Mouse (Mus musculus) hindbrain, embryonic 12.5 days (tissue): Measurements from ENCODE around the gene Pop5. TPM values are rescaled to one million over a fixed set of nuclear protein-coding genes. Genes with fewer than 3 reads are reported as not detected.

Experiments
- ATAC-seq: fragments of 200-750 bp; cut with Nextera tagmentation; 2 replicates; pipeline ENCODE4 v1.8.0; 2017; ENCODE audit warnings: moderate TSS enrichment; ENCODE audit not compliant: low FRiP score
- H3K27ac ChIP-seq: fragments of 300-500 bp; sonication (generic); 2 replicates; pipeline ENCODE4 v1.5.1; 2016; ENCODE audit warnings: mild to moderate bottlenecking
- H3K27me3 ChIP-seq: fragments of 300-500 bp; sonication (generic); 2 replicates; pipeline ENCODE4 v1.6.1; 2016; ENCODE audit warnings: mild to moderate bottlenecking
- H3K36me3 ChIP-seq: fragments of 300-500 bp; sonication (generic); 2 replicates; pipeline ENCODE4 v1.6.1; 2016; ENCODE audit warnings: mild to moderate bottlenecking
- H3K4me1 ChIP-seq: fragments of 300-500 bp; sonication (generic); 2 replicates; pipeline ENCODE4 v1.6.1; 2016
- H3K4me2 ChIP-seq: fragments of 300-500 bp; sonication (generic); replicated peaks from 2 replicates; pipeline ENCODE4 v1.6.1; 2016; ENCODE audit warnings: mild to moderate bottlenecking
- H3K4me3 ChIP-seq: fragments of 300-500 bp; sonication (generic); 2 replicates; pipeline ENCODE4 v1.5.1; 2016; ENCODE audit warnings: mild to moderate bottlenecking
- H3K9ac ChIP-seq: fragments of 300-500 bp; sonication (generic); 2 replicates; pipeline ENCODE4 v1.6.1; 2016; ENCODE audit warnings: mild to moderate bottlenecking, moderate library complexity
- H3K9me3 ChIP-seq: fragments of 300-500 bp; sonication (generic); replicated peaks from 2 replicates; pipeline ENCODE4 v1.6.1; 2016; ENCODE audit warnings: mild to moderate bottlenecking
- WGBS: fragments of 180-500 bp; shearing (Covaris S2); methylation state at CpG from one replicate; pipeline ENCODE4 v1.1.7; 2016; 5-methylcytosine and 5-hydroxymethylcytosine counted together
- polyA plus RNA-seq: library from polyadenylated mRNA; unstranded; fragments of >200 nt; fragmentation: Nextera tagmentation; extraction: Ambion mirVana; gene quantifications from 2 replicates; pipeline ENCODE4 v1.2.1, GENCODE M21; 2016

The Pop5 gene
- polyA plus RNA-seq, 1 experiment from 2014 or later, result 90.5 TPM

DNA sequence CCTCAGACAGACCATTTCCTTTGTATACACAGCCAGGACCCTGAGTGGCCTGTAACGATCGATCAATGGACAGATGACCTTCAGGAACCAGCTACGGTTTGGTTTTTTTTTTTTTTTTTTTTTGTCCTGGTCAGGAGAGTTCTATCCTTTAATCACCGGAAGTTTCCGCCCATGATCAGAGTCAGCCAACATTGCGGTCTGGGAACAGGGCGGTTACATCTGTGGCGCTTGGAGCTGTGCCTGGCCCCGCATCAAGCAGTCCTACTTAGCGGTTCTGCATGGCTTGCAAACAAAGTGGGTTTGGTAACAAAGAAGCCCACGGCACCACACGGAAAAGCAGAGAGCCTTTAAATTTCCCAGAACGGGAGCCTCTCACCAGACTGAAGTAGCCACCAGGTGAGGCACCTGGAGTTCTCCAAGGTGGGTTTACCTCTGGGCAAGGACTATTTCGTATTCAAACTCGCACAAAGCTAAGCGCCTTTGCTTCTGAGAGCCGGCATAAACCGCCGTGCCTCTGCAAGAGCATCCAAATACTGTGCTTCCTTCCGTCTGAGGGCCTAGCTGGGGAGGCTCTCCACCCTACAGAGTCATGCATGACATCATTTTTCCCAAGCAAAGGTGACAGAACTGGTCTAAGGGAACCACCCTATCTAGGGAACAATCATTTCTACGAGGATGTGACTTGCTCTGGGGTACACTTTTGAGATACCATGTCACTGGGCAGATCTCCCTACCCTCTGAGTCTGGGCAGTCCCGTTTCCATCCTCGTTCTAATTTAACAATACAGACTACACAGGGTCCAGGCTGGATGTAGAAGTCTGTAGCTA is 31.7 kb upstream of the Pop5 start:
- Histone ChIP-seq H3K9me3 (no peaks in the 10 kb centered on the region), H3K27me3 (peaks cover 24% of the 10 kb centered on the region), H3K36me3 (no peaks in the 10 kb centered on the region), H3K27ac (peak overlapping the region; percentile 86), H3K4me2 (peak overlapping the region; percentile 49), H3K4me3 (peak overlapping the region; percentile 19), H3K4me1 (peaks cover 19% of the 10 kb centered on the region), H3K9ac (peak overlapping the region; percentile 28)
- ATAC-seq, result peak; percentile 79
- 12% methylated on average over 23 of the region's 23 CpGs for WGBS

DNA sequence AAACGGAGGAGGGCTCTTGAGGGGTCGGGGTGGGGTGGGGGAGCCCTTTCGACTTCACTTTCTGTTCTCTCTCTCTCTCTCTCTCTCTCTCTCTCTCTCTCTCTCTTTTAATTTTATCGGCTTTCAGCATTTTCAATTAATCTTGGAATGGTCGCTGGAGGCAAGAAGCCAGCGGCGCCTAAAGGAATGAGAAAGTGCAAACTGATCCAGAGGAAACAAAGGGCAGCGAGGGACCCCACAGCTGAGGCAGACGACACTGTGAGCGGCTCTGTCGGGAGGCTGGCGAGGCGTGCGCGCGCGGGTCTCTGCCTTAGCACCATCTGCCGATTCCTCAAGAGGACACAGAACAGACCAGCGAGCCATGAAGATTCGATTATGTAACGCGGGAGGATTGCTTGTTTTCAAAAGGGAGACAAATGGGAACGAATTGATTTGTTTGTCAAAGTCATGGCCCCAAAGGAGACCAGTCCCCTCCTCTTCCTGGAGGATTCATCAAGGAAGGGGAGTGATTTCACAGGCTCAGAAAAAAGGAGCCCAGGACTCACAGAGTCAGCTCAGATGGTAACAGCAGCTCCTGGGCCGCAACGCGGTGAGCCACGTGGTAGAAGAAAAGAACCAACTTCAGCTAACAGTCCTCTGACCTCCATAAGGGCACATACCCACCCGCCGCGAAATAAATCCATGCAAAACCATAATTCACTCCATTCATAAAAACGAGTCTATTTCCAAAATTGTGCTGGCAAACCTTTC is 30.9 kb upstream of the Pop5 start:
- ATAC-seq, result peak; percentile 94
- peak overlapping the region; percentile 19 for H3K4me3 ChIP-seq
- peaks cover 19% of the 10 kb centered on the region for H3K4me1 ChIP-seq
- no peaks in the 10 kb centered on the region for H3K36me3 ChIP-seq
- H3K27ac ChIP-seq, result peak overlapping the region; percentile 86
- H3K9me3 ChIP-seq, result no peaks in the 10 kb centered on the region
- peaks cover 24% of the 10 kb centered on the region for H3K27me3 ChIP-seq
- peak overlapping the region; percentile 28 for H3K9ac ChIP-seq
- peak overlapping the region; percentile 49 for H3K4me2 ChIP-seq
- WGBS, result 3% methylated on average over 31 of the region's 31 CpGs

DNA sequence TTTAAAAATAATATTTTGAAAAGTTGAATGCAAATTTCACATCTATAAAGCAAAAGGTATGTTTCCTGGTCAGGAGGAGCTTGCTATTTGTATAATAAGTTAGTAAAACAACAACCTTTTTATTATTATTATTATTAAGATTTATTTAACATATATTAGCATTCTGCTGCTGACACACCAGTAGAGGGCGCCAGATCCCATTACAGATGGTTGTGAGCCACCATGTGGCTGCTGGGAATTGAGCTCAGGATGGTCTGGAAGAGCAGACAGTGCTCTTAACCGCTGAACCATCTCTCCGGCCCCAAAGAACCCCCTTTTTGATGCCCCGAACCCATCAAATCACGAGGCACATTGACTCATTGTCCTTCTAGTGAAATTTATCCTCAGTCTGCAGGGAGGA is 28.4 kb upstream of the Pop5 start:
- no peak overlapping the region for H3K9ac ChIP-seq
- H3K4me1 ChIP-seq, result peaks cover 19% of the 10 kb centered on the region
- no peak for ATAC-seq
- peaks cover 33% of the 10 kb centered on the region for H3K27me3 ChIP-seq
- no peak overlapping the region for H3K27ac ChIP-seq
- no peak overlapping the region for H3K4me3 ChIP-seq
- WGBS, result 54% methylated on average over 5 of the region's 5 CpGs
- no peaks in the 10 kb centered on the region for H3K36me3 ChIP-seq
- no peak overlapping the region for H3K4me2 ChIP-seq
- H3K9me3 ChIP-seq, result no peaks in the 10 kb centered on the region

DNA sequence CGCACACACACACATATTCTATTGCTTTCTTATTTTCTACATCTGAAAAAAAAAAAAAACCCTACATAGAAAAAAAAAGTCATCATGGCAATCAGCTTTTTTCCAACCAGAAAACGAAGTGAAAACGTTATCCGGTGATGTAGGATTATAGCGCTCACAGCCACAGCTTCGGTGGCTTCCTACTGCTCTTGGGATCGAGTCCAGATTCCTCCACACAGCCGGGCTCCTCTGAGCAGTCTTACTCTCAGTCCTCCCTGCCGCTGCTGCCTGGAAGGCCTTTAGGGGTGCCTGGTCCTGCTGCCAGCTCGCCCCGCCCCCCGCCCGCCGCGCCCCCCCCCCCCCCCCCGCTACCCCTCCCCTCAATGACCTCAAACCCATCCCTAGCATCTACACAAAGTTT is 27.7 kb upstream of the Pop5 start:
- no peak overlapping the region for H3K4me2 ChIP-seq
- H3K9ac ChIP-seq, result 0 out of 2 replicates have a peak overlapping the region, but pooled peaks have one; percentile 19
- H3K9me3 ChIP-seq, result no peaks in the 10 kb centered on the region
- H3K4me1 ChIP-seq, result peaks cover 19% of the 10 kb centered on the region
- no peak overlapping the region for H3K27ac ChIP-seq
- WGBS, result 12% methylated on average over 9 of the region's 16 CpGs
- ATAC-seq, result no peak
- peaks cover 30% of the 10 kb centered on the region for H3K27me3 ChIP-seq
- H3K4me3 ChIP-seq, result no peak overlapping the region
- no peaks in the 10 kb centered on the region for H3K36me3 ChIP-seq

DNA sequence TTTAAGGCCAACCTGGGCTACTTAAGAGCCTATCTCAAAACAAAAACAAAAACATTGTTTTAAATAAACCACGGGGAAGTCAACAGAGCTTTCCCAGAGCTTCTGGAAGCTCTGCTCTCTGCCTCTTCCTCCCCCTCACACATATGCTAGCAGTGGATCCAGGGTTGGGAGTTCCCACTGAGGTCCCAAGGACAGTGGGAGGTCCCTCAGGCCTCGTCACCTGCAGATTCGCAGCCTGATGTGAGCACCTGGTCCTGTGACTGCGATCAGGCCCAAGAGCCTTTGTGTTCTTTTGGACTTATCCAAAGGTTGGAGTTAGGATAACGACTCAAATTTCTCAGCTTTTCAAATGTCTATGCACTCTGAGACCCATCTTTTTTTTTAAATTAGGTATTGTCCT is 27.0 kb upstream of the Pop5 start:
- Histone ChIP-seq H3K4me2 (no peak overlapping the region), H3K27ac (no peak overlapping the region), H3K4me3 (no peak overlapping the region), H3K9ac (no peak overlapping the region), H3K9me3 (no peaks in the 10 kb centered on the region), H3K27me3 (peaks cover 33% of the 10 kb centered on the region; the same call in 1 of the 2 replicates), H3K36me3 (no peaks in the 10 kb centered on the region), H3K4me1 (peaks cover 19% of the 10 kb centered on the region)
- 57% methylated on average over 5 of the region's 5 CpGs for WGBS
- no peak for ATAC-seq

DNA sequence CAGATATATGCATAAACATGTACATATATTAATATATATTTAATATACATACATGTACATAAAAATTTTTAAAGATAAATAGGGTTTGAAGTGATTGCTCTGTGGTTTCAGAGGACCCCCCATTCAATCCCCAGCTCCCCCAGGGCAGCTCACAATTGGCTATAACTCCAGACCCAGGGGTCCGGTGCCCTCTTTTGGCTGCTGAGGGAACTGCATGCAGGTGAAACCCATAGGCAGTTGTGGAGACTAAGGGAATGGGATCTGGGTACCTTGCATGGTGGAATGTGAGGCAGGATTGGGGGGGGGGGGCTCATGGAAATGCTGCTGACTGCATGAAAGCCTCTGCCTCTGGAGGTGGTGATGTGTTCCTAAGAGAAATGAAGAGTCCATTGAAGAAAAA is 25.3 kb upstream of the Pop5 start:
- Histone ChIP-seq H3K9ac (no peak overlapping the region), H3K36me3 (no peaks in the 10 kb centered on the region), H3K4me3 (no peak overlapping the region), H3K9me3 (no peaks in the 10 kb centered on the region), H3K4me2 (no peak overlapping the region), H3K27ac (no peak overlapping the region), H3K27me3 (peaks cover 41% of the 10 kb centered on the region), H3K4me1 (peaks cover 8% of the 10 kb centered on the region)
- WGBS, result 4% methylated on average over 1 of the region's 1 CpGs
- no peak for ATAC-seq

DNA sequence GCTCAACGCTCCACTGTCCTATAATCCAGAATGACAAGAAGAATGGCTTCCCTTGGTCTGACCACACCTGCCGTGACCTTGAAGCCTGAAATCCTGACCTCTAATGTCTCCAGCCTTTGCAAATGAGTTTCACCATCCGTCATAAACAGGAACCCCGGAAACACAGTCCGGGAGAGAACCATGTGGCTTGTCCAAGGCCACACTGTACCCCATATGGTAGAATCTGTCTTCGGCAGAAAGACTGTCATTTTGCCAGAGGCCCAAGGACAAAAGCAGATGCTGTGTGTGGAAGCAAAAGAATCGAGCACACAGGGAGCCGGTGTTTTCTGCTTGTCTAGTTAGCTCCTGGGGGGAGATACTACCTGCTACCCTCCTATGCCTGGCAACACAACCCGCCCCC is 23.2 kb upstream of the Pop5 start:
- Histone ChIP-seq H3K9ac (no peak overlapping the region), H3K4me1 (peaks cover 12% of the 10 kb centered on the region; the same call in 1 of the 2 replicates), H3K27ac (no peak overlapping the region), H3K4me3 (no peak overlapping the region), H3K36me3 (no peaks in the 10 kb centered on the region), H3K27me3 (peaks cover 53% of the 10 kb centered on the region), H3K9me3 (no peaks in the 10 kb centered on the region), H3K4me2 (no peak overlapping the region)
- no peak for ATAC-seq
- 78% methylated on average over 9 of the region's 9 CpGs for WGBS

DNA sequence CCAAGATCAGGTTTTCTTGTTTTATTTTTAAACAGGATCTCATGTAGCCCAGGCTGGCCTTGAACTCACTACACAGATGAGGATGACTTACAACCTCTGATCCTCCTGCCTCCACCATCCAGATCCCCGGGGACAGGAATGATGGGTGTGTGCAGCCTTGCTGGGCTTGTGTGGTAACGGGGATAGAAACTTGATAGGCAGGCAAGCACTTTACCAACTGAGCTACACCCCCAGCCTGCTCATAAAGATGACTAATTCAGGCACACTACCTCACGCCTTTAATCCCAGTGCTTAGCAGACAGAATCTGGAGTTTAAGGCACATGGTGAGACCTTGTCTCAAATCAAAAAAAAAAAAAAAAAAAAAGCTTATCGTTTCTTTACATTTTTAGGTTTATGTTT is 22.8 kb upstream of the Pop5 start:
- Histone ChIP-seq H3K9ac (no peak overlapping the region), H3K4me1 (peaks cover 12% of the 10 kb centered on the region; the same call in 1 of the 2 replicates), H3K4me2 (no peak overlapping the region), H3K36me3 (no peaks in the 10 kb centered on the region), H3K27ac (no peak overlapping the region), H3K27me3 (peaks cover 53% of the 10 kb centered on the region), H3K9me3 (no peaks in the 10 kb centered on the region), H3K4me3 (no peak overlapping the region)
- no peak for ATAC-seq
- 68% methylated on average over 4 of the region's 4 CpGs for WGBS

DNA sequence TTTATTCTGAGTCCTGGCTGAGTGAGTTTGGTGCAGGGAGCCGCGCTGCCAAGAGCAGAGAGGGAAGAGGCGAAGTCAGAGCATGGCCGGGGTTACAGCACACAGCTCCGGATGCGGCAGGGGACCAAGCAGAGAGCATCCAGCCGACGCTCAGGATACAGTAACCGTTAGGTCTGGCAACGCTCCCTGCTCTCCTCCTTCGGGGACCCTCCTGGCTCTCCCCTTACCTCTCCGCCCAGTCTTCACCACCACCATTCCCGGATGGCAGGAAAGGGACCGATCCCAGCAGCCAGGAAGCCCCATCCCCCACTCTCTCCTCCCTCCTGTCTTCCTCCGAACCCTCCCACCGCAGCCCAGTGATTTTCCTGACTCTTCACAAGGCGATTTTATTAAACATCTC is 20.8 kb upstream of the Pop5 start:
- WGBS, result under 1% methylated on average over 16 of the region's 17 CpGs
- no peaks in the 10 kb centered on the region for H3K36me3 ChIP-seq

DNA sequence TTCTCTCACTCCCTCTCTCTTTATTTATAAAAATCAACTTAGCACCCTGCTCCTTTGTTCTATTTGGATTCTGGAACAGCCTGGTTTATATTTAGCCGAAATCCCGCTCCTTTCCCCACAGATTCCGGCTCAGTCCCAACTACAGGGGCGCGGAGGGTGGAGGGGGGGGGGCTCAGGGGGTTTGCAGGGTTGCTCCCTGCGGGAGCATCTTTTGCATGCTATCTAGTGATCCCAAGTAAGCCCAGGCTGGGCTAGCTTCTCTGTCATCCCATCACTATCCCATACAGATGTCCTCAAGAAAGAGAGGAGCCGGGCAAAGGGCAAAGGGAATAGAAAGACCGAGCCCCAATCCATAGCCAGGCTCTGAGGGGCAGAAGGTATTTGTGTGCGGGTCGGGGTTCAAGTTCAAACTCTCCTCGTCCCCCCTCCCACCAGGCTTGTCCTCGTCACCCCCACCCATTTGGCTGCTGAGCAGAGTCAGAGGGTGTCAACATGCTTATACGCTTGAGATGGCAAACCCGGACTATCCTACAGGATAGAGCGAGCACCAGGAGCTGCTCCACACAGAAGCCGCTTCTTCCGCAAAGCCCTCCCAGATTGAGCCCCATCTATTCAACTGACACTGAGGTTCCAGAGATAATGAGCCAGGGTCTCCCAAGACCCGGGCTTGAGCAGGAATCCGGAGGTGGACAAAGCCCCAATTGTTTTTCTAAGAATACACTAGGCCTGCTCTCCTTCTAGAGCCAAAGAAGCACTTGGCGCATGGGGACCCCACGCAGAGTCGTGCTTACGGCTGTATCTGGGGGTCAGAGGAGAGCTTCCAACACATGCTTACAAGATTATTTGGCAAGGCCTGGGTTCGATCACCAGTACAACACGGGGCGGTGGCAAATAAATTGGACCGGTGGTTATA is 20.1 kb upstream of the Pop5 start:
- peak overlapping the region; percentile 64 for H3K9ac ChIP-seq
- H3K27me3 ChIP-seq, result peaks cover 47% of the 10 kb centered on the region
- H3K9me3 ChIP-seq, result 0 out of 2 replicates have a peak, but pooled peaks cover 3% of the 10 kb centered on the region
- ATAC-seq, result peak; percentile 74
- 11% methylated on average over 27 of the region's 27 CpGs for WGBS
- H3K4me1 ChIP-seq, result peaks cover 12% of the 10 kb centered on the region; the same call in 1 of the 2 replicates
- H3K4me2 ChIP-seq, result peak overlapping the region; percentile 59
- H3K4me3 ChIP-seq, result peak overlapping the region; percentile 36
- peak overlapping the region; percentile 52 for H3K27ac ChIP-seq
- H3K36me3 ChIP-seq, result no peaks in the 10 kb centered on the region

More for the DNA sequence above, 20.8 kb upstream of the Pop5 start:
- Histone ChIP-seq H3K27ac (peak overlapping the region; percentile 52), H3K27me3 (peaks cover 46% of the 10 kb centered on the region), H3K9ac (peak overlapping the region; percentile 64), H3K9me3 (0 out of 2 replicates have a peak, but pooled peaks cover 3% of the 10 kb centered on the region), H3K4me1 (peaks cover 12% of the 10 kb centered on the region; the same call in 1 of the 2 replicates), H3K4me2 (peak overlapping the region; percentile 59), H3K4me3 (peak overlapping the region; percentile 36)
- peak; percentile 63; the same call in 1 of the 2 replicates for ATAC-seq

DNA sequence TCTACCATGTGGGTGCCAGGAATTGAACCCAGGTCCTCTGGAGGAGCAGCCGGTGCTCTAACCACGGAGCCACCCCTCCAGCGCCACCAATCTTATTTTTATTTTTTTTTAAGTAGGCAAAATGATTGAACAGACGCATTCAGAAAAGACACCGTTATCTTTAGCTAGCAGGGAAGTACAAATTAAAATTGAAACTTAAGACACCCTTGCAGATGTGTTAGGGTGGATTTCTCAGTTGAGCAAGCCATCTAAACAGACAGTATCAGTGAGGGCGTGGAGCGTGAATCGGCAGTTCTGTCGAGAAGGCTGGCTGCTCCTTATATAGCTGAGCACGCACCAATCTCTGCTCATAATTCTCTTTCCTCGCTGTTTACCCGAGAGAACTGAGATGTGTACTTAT is 17.6 kb upstream of the Pop5 start:
- WGBS, result 96% methylated on average over 12 of the region's 12 CpGs
- Histone ChIP-seq H3K36me3 (no peaks in the 10 kb centered on the region), H3K4me2 (no peak overlapping the region), H3K27me3 (peaks cover 29% of the 10 kb centered on the region), H3K9ac (no peak overlapping the region), H3K4me1 (peaks cover 19% of the 10 kb centered on the region), H3K4me3 (no peak overlapping the region), H3K27ac (no peak overlapping the region), H3K9me3 (0 out of 2 replicates have a peak, but pooled peaks cover 3% of the 10 kb centered on the region)
- ATAC-seq, result no peak
